14 mouse cellular contexts compared by ENCODE assay signal in genomic region chr11:103177815-103178485, GRCm38 (mm10). TPM values are rescaled to one million over a fixed set of nuclear protein-coding genes. Genes with fewer than 3 reads are reported as not detected.
A peak's percentile ranks its signal among the peaks of the same experiment; 100 is the strongest.
DNase-seq lines count a peak whose midpoint lies in the region; ATAC-seq lines count a peak whose summit lies in the region.
"Had no signal": no experiment of that assay in that cellular context is flagged by ENCODE, and none has a peak within 500 bp of the region (broad histone marks: within the 10 kb centered on the region; RNA-seq: fewer than 3 reads in every experiment).

No protein-coding gene starts in this region.

- H3K9me3 ChIP-seq in liver, embryonic 13.5 days (replicated peaks) = no peaks in the 10 kb centered on the region
- H3K9me3 ChIP-seq in embryonic facial prominence, embryonic 10.5 days = no peaks in the 10 kb centered on the region
- H3K9me3 ChIP-seq: forebrain, embryonic 12.5 days; stomach, embryonic 15.5 days had no signal

- no peaks in the 10 kb centered on the region for H3K36me3 ChIP-seq in liver, embryonic 13.5 days
- no peaks in the 10 kb centered on the region for H3K36me3 ChIP-seq in embryonic facial prominence, embryonic 10.5 days (replicated peaks)
- H3K36me3 ChIP-seq: forebrain, embryonic 12.5 days; stomach, embryonic 15.5 days had no signal

- H3K27me3 ChIP-seq in liver, embryonic 13.5 days = peaks cover 4% of the 10 kb centered on the region; the same call in 1 of the 2 replicates
- peaks cover 43% of the 10 kb centered on the region for H3K27me3 ChIP-seq in embryonic facial prominence, embryonic 10.5 days (replicated peaks; ENCODE audit: low read depth, poor library complexity, severe bottlenecking)
- H3K27me3 ChIP-seq: stomach, embryonic 15.5 days had no signal

- DNase-seq in adrenal gland, adult (ENCODE audit: inconsistent age in 2 of 2, low spot score in 1 of 2) = peak; percentile 18 to 58
- DNase-seq in adrenal gland, adult 8-10 months = no peak
- DNase-seq in liver, embryonic 13.5 days = no peak
- DNase-seq in liver (no peak), adipocyte (ENCODE audit: low spot score) (no peak)
- DNase-seq in embryonic facial prominence, embryonic 10.5 days (ENCODE audit: low spot score) = no peak
- DNase-seq in monocyte, adult 2 months (ENCODE audit: low read depth in 1 of 2, low spot score in 2 of 2) = peak; percentile 83 to 86
- no peak for DNase-seq in cerebellum, adult 8-10 months
- DNase-seq: kidney, adult 8-10 months had no signal

- H3K27ac ChIP-seq in liver, embryonic 13.5 days = no peak overlapping the region
- H3K27ac ChIP-seq in embryonic facial prominence, embryonic 10.5 days (replicated peaks) = 0 out of 2 replicates have a peak overlapping the region, but pooled peaks have one; percentile 19
- H3K27ac ChIP-seq: forebrain, embryonic 12.5 days; stomach, embryonic 15.5 days had no signal

- 0 out of 2 replicates have a peak overlapping the region, but pooled peaks have one; percentile 1 for H3K4me2 ChIP-seq in liver, embryonic 13.5 days
- H3K4me2 ChIP-seq: forebrain, embryonic 12.5 days; stomach, embryonic 15.5 days had no signal

- H3K4me3 ChIP-seq in liver, embryonic 13.5 days (replicated peaks) = no peak overlapping the region
- no peak overlapping the region for H3K4me3 ChIP-seq in embryonic facial prominence, embryonic 10.5 days
- H3K4me3 ChIP-seq: forebrain, embryonic 12.5 days; stomach, embryonic 15.5 days had no signal

- no peak overlapping the region for H3K9ac ChIP-seq in liver, embryonic 13.5 days
- H3K9ac ChIP-seq: forebrain, embryonic 12.5 days; stomach, embryonic 15.5 days had no signal

- H3K4me1 ChIP-seq in liver, embryonic 13.5 days (replicated peaks) = peaks cover 49% of the 10 kb centered on the region
- peaks cover 11% of the 10 kb centered on the region for H3K4me1 ChIP-seq in embryonic facial prominence, embryonic 10.5 days
- H3K4me1 ChIP-seq: stomach, embryonic 15.5 days had no signal

- WGBS in liver, embryonic 13.5 days (ENCODE audit: insufficient replicate concordance) = 38% methylated on average over 15 of the region's 15 CpGs
- 85% methylated on average over 15 of the region's 15 CpGs for WGBS in embryonic facial prominence, embryonic 10.5 days

- ATAC-seq in liver, embryonic 13.5 days (ENCODE audit: low read depth) = no peak

RNA-seq across cellular contexts. Expression of gene Fmnl1, which starts 7.0 kb away (rescaled TPM):
- total RNA-seq in adrenal gland, adult 8-10 months (2022) = 10 to 100 TPM; 29.3 to 40.6 (median 30.6) TPM
- 3.0 TPM in 2 replicates for polyA plus RNA-seq in liver, embryonic 13.5 days (2015; fragmentation: Nextera tagmentation; extraction: Ambion mirVana)
- 0.49 and 0.67 TPM in 2 replicates for polyA plus RNA-seq in embryonic facial prominence, embryonic 10.5 days (2016; fragmentation: Nextera tagmentation; extraction: Ambion mirVana)

RNA-seq across cellular contexts. Expression of gene 1700023F06Rik, which starts 30.4 kb away (rescaled TPM):
- total RNA-seq in adrenal gland, adult 8-10 months (2022) = under 1 TPM in 3 of 4 experiments, not detected in 1; 0.27 to 0.83 (median 0.66) TPM
- polyA plus RNA-seq in liver, embryonic 13.5 days (2015; fragmentation: Nextera tagmentation; extraction: Ambion mirVana) = not detected in 2 replicates
- 0.47 and 0.49 TPM in 2 replicates for polyA plus RNA-seq in embryonic facial prominence, embryonic 10.5 days (2016; fragmentation: Nextera tagmentation; extraction: Ambion mirVana)
- total RNA-seq: heart, postnatal 10 days; liver, adult 2 months; midbrain, postnatal 0 days had no signal
- polyA plus RNA-seq: liver, adult 2 months had no signal

RNA-seq across cellular contexts. Expression of gene Spata32, which starts 40.3 kb away (rescaled TPM):
- not detected for total RNA-seq in adrenal gland, adult 8-10 months (2022)
- not detected in 2 replicates for polyA plus RNA-seq in liver, embryonic 13.5 days (2015; fragmentation: Nextera tagmentation; extraction: Ambion mirVana)
- polyA plus RNA-seq in embryonic facial prominence, embryonic 10.5 days (2016; fragmentation: Nextera tagmentation; extraction: Ambion mirVana) = not detected in 2 replicates
- total RNA-seq: heart, postnatal 10 days; liver, adult 2 months had no signal
- polyA plus RNA-seq: forebrain, embryonic 12.5 days; liver, adult 2 months; stomach, embryonic 15.5 days had no signal

RNA-seq across cellular contexts. Expression of gene Hexim2, which starts 45.7 kb away (rescaled TPM):
- total RNA-seq in adrenal gland, adult 8-10 months (2022) = 1 to 10 TPM; 6.1 to 9.3 (median 8.6) TPM
- 6.3 and 7.7 TPM in 2 replicates for polyA plus RNA-seq in liver, embryonic 13.5 days (2015; fragmentation: Nextera tagmentation; extraction: Ambion mirVana)
- polyA plus RNA-seq in embryonic facial prominence, embryonic 10.5 days (2016; fragmentation: Nextera tagmentation; extraction: Ambion mirVana) = 8.4 and 10.9 TPM in 2 replicates

Comparison
In these comparisons a context has a peak if more than half of its experiments do, and no peak if none do; other contexts are left out.
1. DNase-seq: peak in adrenal gland, adult (2 of 2) and monocyte, adult 2 months (2 of 2); none in adrenal gland, adult 8-10 months (single experiment), liver, embryonic 13.5 days (single experiment), liver (single experiment), embryonic facial prominence, embryonic 10.5 days (single experiment), cerebellum, adult 8-10 months (single experiment) and adipocyte (single experiment).